Mouse (Mus musculus): ENCODE measurements at regions not wholly inside any gene's neighbourhood (a gene's known extent, or its start where the extent isn't known, plus 50 kb on each side); places are given as distances from the start of the nearest gene placed in this dataset.
"Not testable (repeated sequence)": the region's sequence is repeated elsewhere in the genome, so short reads cannot be mapped to it uniquely, and the experiment has no call there.

DNA sequence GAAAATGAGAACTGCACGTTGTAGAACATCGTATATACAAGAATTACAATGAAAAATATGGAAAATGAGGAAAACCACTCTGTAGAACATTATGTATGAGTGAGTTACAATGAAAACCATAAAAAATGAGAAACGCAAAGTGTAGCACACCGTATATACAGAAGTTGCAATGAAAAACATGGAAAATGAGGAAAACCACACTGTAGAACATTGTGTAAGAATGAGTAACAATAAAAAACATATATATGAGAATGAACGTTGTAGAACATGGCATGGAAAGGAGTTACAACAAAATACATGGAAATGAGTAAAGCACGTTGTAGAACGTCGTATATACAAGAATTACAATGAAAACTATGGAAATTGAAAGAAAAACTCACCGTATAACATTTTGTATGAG is 378.6 kb downstream of the Gm3376 start:
- peak; percentile 2 for DNase-seq

DNA sequence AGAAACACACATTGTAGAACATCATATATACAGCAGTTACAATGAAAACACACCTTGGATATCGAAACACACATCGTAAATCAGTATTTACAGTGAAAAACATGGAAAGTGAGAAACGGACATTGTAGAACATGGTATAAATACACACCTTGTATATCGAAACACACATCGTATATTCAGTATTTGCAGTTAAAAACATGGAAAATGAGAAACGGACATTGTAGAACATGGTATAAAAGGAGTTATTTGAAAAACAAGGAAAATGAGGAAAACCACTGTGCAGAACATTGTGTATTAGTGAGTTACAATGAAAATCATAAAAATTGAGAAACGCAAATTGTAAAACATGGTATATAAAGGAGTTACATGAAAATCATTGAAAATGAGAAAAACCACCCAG is 379.2 kb downstream of the Gm3376 start:
- DNase-seq: not testable (repeated sequence)

DNA sequence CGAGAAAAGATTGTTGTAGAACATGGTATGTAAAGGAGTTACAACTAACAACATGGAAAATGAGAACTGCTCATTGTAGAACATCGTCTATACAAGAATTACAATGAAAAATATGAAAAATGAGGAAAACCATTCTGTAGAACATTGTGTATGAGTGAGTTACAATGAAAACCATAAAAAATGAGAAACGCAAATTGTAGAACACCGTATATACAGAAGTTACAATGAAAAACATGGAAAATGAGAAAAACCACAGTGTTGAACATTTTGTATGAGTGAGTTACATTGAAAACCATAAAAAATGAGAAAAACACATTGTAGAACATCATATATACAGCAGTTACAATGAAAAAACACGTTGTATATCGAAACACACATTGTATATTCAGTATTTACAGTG is 381.5 kb downstream of the Gm3376 start:
- DNase-seq: not testable (repeated sequence)

DNA sequence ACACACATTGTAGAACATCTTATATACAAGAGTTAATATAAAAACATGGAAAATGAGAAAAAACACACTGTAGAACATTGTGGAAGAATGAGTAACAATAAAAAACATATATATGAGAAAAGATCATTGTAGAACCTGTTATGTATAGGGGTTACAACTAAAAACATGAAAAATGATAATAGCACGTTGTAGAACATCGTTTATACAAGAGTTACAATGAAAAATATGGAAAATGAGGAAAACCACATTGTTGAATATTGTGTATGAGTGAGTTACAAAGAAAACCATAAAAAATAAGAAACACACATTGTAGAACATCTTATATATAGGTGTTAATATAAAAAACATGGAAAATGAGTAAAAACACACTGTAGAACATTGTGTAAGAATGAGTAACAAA is 388.9 kb downstream of the Gm3376 start:
- no peak for DNase-seq

All from liver (tissue).